Mouse (Mus musculus) bone marrow macrophage, adult 2 months (primary cell): ENCODE results near the gene Igfbp7.

Experiments
- CTCF ChIP-seq: IDR thresholded peaks from 2 replicates; pipeline ENCODE4 v1.5.1; 2012; ENCODE audit warnings: low read depth, mild to moderate bottlenecking, low read length, moderate library complexity
- POLR2A ChIP-seq: IDR thresholded peaks from 2 replicates; pipeline ENCODE4 v1.6.1; 2012; ENCODE audit warnings: mild to moderate bottlenecking, low read depth, low read length, borderline replicate concordance

DNA sequence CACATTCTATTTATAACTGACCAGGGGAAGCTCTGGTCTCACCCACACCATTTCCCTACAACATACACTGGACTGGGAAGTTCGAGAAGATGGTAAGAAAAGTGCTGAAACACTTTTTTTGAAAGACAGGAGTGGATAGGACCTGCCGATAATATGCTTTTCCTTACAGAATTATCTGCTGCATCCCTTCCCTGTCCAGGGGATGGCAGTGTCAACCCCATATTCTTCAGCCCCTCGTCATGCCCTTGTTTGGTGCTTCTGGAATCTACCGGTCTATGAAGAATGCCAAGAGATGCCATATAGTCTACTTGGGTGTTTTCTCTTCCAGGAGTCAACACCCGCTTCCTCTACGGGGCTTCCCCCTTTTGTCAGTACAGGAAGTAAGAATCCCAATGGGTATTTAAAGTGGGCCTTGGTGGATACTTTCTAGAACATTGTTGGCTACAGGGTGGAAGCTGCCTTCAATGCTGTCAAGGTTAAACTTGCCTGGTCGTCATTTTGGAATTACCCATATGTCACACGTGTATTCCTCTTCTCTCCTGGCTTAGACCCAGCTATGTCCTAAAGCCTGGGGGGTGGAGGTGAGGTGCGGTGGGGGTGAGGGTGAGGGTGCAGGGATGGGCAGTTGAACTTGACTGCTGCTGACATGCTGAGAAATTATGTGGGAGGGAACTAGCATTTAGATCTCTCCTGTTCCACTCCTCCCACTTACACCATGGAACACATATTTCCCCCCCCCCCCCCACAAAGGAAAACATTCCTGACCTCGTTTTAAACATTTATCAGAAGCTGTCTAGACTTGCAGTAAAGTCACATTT is 21.0 kb downstream of the Igfbp7 start:
- TF ChIP-seq POLR2A = no peak
- TF ChIP-seq CTCF = no peak
